Mouse (Mus musculus): ENCODE results near the gene Dnah14.

The Dnah14 gene

GRCm38 (mm10) chr1:181853081-181853736 lies 276.9 kb downstream of the Dnah14 start:
- peak; percentile 86 for DNase-seq (ENCODE audit: low spot score)

DNA sequence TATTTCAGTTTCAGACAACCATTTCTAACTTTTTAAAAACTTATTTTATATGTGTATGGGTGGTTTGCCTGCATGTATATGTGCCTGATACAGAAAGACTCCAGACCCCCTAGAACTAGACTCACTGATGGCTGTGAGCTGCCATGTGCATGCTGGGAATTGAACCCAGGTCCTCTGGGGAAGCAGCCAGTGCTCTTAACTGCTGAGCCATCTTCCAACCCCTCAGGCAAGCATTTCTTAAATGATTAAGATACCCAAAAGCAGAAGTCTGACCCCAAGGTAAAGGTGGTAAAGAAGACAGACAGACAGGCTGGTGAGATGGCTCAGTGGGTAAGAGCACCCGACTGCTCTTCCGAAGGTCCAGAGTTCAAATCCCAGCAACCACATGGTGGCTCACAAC lies 278.5 kb downstream of the Dnah14 start:
- DNase-seq (ENCODE audit: low spot score), result no peak

DNA sequence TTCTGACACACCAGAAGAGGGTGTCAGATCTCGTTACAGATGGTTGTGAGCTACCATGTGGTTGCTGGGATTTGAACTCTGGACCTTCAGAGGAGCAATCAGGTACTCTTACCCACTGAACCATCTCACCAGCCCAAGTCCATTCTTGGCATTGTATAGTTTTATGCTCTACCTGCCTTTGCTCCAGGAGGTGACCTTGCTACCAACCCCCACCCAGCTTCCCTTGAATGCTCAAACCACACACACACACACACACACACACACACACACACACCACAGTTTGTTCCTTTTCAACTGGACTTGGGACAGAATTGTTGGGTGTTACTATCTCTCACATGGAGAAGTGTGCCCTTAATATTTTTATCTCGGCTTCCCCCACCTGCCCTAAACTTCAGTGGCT lies 280.0 kb downstream of the Dnah14 start:
- no peak for DNase-seq (ENCODE audit: low spot score)

- DNase-seq (ENCODE audit: low spot score), result peak; percentile 92
These were observed 284.3 kb downstream of the Dnah14 start for GRCm38 (mm10) chr1:181860659-181861058.

GRCm38 (mm10) chr1:181861181-181861902 lies 285.0 kb downstream of the Dnah14 start:
- DNase-seq (ENCODE audit: low spot score), result no peak

DNA sequence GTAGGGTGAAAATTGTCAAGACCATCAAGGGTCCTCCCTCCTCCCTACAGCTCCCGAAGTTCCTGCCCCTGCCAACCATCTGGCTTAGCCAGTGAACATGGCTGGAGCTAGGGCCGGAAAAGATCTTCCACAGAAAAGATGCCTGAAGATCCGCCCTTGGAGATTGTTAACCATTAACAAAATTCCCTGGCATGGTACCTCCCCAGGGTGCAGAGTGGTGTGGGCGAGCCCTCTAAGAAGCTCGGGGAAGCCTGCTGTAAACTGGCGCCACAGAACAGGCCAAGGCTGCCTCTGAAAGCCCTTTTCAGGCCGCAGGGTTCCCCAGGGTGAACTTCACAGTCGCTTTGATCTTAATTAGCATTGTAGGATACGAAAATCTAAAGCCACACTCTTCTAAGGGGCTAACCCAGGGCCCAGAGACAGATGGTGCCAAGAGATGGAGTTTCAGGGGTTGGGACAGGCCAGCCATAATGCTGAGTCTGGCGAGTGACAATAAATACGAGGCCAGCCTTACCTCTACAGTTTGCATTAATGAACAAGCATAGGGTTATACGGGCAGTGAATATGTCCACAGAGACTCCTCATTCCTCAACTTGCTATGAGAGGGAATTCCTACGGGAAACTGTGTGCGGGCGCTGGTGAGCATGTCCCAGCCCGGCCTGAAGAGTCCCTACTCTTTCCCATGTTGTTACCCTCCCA lies 286.5 kb downstream of the Dnah14 start:
- DNase-seq (ENCODE audit: low spot score), result no peak

GRCm38 (mm10) chr1:181863431-181863830 lies 287.1 kb downstream of the Dnah14 start:
- DNase-seq (ENCODE audit: low spot score), result no peak

All from T-cell, adult 2 months (primary cell).